Mouse (Mus musculus) kidney, postnatal 14 days (tissue): ENCODE measurements around the gene Cib4.

Experiments
- DNase-seq: peaks from one replicate; pipeline ENCODE4 v3.0.0; 2022; ENCODE audit warnings: mixed read lengths

The Cib4 gene

DNA sequence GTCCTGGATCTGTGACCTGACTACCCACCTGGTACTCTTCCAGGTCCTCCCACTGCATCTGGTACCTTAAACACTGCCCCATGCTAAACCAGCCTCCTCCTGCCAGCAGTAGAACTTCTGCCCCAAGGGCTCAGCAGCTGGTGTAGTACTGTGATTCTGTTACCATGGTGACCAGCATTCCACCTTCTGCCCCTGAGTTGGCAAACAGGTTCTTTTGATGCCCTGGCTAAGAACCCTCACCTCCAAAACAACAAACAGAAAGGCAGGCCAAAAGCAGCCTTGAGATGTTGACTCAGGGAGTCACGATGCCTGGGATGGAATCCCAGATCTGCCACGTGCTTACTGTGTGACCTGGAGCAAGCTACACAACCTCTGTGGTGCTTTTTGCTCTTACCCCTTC is at the start of gene Cib4:
Cib4 (minus strand) TSS at position 139 of the 400 bp plus-strand sequence.
- no peak for DNase-seq

GRCm38 (mm10) chr5:30594953-30595560 is 49.4 kb upstream of the Cib4 start:
- no peak for DNase-seq

DNA sequence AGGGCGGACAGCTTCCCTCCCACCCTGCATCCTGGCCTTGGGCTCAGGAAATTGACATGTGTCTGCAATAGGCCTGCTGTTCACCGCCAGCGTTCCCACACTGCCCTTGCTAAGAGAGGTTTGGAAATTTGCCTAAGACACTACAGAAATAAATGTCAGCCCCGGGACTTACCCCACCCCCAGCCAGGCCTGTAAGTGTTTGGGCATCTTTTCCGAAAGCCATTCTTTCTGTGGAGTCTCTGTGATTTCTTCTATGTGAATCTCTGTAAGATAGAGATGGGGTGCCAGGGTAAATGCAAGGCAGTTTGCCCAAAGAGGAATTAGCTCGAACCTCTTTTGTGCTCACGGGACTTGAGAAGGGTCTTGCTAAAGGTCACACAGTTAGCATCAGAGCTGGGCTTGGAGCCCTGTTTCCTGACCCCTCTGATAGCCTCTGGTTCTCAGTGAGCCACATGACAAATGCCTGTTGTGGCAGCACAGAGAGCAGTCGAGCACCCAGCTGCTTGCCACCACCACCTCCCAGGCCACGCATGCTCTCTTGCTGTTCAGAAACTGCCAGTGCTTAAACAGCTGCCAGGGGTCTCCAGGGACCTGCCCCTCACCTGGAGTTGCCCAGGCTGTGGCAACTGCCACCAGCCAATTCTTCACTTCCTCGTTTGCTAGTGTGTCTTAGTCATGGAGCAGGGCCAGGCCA is 48.3 kb upstream of the Cib4 start:
- peak; percentile 56 for DNase-seq

GRCm38 (mm10) chr5:30593360-30593759 is 47.7 kb upstream of the Cib4 start:
- no peak for DNase-seq

DNA sequence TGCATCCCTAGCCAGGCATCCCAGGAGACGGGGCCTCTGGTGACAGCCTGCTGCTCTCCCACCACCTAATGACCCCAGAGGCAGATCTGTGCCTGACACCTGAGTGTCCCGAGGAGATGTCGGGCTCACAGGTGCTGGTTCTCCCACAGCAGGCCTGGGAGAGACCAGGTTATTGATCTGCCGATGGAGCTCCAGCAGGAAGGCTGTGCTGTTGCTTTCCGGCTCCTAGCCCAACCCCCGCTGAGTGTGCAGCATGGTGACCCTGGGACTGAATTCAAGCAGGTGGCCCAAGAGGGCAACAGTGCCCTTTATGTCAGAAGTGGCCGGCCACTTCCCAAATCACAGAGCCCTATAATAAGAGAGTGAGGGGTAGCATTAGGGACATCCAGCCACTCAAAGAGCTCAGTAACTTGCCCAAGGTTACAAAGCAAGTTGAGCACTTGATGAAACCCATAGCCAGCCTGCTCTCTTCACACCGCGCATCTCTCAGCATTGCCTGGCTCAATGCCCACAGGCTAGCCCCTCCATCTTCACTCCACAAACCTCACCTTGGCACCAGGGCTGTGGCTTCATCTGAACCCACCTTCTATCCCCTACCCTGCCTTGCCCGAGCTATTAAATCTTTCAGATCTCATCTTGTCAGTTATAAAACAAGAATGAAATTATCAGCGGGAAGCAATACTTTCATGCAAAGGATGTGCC is 46.8 kb upstream of the Cib4 start:
- no peak for DNase-seq

- DNase-seq, result no peak
Measured at GRCm38 (mm10) chr5:30591786-30592185, 46.1 kb upstream of the Cib4 start.

GRCm38 (mm10) chr5:30591205-30591731 is 45.6 kb upstream of the Cib4 start:
- DNase-seq, result no peak

DNA sequence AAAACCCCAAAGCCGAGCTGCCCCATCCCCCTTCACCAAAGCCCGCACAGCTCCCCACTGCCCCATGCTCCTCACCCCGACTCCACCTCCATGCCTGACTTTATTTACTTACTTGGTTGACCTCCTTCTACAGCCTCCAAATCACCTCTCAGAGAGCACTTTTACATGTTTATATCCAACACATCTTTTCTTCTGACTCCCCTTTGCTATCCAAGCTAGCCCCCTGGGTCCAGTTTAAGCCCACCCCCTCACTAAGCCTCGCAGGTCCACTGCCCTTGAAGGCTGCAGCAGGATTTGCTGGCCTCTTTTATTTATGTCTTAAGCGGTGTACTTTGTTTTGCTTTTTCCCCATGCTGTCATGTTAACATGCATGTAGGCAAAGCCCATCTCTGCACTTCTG is 44.6 kb upstream of the Cib4 start:
- no peak for DNase-seq

- no peak for DNase-seq
Measured at GRCm38 (mm10) chr5:30589546-30589945, 43.9 kb upstream of the Cib4 start.

GRCm38 (mm10) chr5:30589069-30589468 is 43.4 kb upstream of the Cib4 start:
- no peak for DNase-seq

DNA sequence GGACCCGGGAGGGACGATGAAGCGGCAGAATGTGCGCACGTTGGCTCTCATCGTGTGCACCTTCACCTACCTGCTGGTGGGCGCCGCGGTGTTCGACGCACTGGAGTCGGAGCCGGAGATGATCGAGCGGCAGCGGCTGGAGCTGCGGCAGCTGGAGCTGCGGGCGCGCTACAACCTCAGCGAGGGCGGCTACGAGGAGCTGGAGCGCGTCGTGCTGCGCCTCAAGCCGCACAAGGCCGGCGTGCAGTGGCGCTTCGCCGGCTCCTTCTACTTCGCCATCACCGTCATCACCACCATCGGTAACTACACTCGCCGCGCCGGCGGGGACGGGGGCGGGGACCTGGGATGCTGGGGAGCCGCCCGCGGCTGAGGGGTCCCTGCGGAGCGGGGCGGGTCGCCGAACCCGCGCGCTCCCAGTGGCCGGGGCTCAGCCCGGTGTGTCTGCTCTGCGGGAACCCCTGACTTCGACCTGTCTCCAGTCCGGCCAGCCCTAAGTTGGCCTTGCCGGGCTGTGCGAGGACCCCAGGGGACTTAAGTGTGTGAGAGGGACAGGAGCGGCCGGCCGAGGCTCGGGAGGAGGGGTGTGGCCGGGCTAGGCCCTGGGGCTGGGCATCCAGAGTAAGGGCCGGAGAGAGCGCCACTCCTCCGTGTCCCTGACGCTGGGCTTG is 42.8 kb upstream of the Cib4 start:
- no peak for DNase-seq

- peak; percentile 87 for DNase-seq
Measured at GRCm38 (mm10) chr5:30587681-30588300, 42.2 kb upstream of the Cib4 start, which contains the start of gene Kcnk3. Gene Kcnk3 (plus strand): TSS chr5:30588170.

- DNase-seq, result no peak
Measured at GRCm38 (mm10) chr5:30587101-30587500, 41.5 kb upstream of the Cib4 start.

DNA sequence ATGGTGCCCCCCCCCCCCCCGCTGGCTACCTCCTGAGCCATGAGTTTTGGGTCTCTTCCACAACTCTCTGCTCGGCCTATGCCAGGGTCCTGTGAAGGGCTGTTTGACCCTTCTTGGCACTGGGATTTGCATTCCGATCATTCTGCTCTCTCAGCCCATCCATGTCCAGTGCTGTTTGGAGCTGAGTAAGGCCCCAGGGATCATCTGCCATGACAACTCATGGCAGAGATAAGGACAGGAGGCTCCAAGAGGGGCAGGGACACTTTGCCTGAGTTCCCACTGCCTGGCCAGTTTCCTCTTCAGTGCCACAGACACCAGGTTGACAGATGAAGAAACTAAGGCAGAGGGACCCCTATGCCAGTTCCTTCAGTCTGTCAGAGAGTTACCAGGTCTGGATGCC is 41.0 kb upstream of the Cib4 start:
- DNase-seq, result no peak

- no peak for DNase-seq
Measured at GRCm38 (mm10) chr5:30582017-30582416, 36.4 kb upstream of the Cib4 start.

- DNase-seq, result no peak
Measured at GRCm38 (mm10) chr5:30580725-30581124, 35.1 kb upstream of the Cib4 start.

DNA sequence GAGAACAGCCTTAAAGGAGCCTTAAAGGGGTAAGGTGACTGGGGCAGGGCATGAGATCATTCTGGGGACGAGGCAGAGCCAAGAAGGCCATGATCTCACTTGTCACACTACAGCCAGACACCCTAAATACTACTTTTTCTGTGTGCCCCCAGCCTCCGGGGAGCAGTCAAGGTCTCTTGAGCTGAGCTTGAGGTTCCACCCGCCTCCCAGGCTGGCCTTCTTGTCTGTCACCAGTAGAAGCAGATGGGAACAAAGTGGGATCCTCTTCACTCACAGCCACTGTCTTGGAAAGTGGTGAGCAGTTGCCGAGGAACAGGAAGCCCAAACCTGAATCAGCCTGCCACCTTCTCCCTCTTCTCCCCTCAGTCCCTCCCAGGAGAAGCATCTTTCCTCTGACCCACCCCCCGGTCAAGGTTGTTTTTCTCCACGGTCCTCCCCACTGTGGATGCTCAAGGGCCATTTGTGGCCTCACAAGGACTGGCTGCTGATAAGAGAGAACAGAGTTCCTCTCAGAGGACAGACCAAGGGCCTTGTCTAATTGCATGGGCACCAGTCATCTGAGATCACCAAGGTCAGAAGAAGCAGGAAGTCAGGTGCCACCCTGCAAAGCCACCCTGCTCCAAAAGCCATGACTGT is 32.9 kb upstream of the Cib4 start:
- DNase-seq, result no peak

DNA sequence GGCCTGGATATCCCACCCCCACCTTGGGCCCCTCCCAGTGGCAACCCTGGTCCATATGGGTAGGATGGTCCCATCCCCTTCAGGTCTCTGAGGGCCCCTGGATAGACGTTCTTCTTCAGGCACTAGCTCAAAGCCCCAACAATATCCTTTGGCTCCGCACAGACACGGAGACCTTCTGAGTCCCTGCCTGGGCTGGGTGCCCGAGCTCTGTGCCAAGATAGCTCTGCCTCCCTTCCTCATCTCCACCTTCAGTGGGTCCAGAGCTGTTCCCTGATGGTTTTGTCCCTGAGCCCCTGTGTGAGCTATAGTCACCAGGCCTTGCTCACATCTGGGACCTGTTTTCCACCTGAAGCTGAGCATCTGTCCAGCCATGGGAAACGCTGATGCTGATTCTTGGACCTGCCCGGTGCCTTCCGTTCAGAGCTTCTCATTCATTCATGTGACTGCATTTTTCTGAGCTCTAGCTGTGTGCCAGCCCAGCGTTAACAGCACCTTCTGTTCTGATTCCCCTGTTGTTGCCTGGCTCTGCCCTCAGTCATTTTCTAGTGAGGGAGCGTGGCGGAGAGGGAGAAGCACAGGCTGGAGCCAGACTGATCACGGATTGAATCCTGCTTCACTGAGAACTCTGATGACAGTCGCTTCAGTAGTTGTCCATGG is 32.1 kb upstream of the Cib4 start:
- DNase-seq, result no peak

DNA sequence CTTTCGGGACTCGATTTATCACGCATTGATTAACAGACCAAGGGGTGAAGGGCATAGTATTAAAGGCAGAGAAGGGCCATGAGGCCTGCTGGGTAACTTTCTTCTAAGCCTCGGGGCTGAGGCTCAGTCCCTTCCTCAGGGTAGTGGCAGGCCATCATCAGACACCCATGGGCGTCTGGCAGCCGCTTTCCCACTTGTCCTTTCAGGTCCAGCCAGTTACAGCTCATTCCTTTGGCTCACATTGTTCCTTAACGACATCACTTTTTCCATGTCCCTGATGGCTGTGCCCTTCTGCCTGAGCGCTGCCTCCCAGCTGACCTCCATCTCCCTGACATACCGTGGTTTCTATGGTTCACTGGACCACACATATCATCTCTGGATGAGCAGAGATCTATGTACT is 31.6 kb upstream of the Cib4 start:
- no peak for DNase-seq

- no peak for DNase-seq
Measured at GRCm38 (mm10) chr5:30576233-30576632, 30.6 kb upstream of the Cib4 start.

DNA sequence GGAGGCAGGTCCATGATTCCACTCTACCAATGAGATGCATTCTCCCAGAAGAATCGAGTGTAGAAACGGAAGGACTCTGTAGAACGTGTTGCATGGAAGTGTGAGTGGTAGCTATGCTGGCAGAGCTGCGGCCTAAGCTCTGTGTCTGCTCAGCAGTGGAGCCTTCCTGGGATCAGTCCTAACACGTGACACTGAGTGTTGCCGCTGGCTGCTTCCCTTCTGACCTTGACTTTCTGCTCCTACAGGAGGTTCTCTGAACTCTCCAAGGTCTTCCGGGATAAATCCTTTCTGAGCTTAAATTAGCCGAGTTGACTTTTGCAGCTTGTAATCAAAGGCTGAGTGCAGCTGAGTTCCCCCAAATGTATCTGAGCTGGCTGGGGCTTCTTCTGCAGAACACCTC is 28.7 kb upstream of the Cib4 start:
- DNase-seq, result no peak

GRCm38 (mm10) chr5:30571820-30572219 is 26.2 kb upstream of the Cib4 start:
- no peak for DNase-seq
